Mouse (Mus musculus) hindbrain, embryonic 14.5 days (tissue): Measurements from ENCODE around the gene Apof. TPM values are rescaled to one million over a fixed set of nuclear protein-coding genes. Genes with fewer than 3 reads are reported as not detected.
A peak's percentile ranks its signal among the peaks of the same experiment; 100 is the strongest.

Source experiments
- ATAC-seq: fragments of 200-750 bp; cut with Nextera tagmentation; 2 replicates; pipeline ENCODE4 v1.8.0; 2017; ENCODE audit warnings: moderate number of reproducible peaks, mild to moderate bottlenecking, moderate TSS enrichment, moderate library complexity; ENCODE audit not compliant: low FRiP score
- DNase-seq: peaks from one replicate; pipeline ENCODE4 v3.0.0-alpha.2; 2015; ENCODE audit warnings: low spot score
- H3K27ac ChIP-seq: fragments of 300-500 bp; sonication (generic); 2 replicates; pipeline ENCODE4 v1.5.1; 2014; ENCODE audit warnings: mild to moderate bottlenecking, moderate library complexity
- H3K27me3 ChIP-seq: fragments of 300-500 bp; sonication (generic); 2 replicates; pipeline ENCODE4 v1.6.1; 2014; ENCODE audit warnings: mild to moderate bottlenecking, low read length, mixed read lengths; ENCODE audit not compliant: control insufficient read depth, insufficient read depth
- H3K36me3 ChIP-seq: fragments of 300-500 bp; sonication (generic); replicated peaks from 2 replicates; pipeline ENCODE4 v1.6.1; 2014; ENCODE audit not compliant: control insufficient read depth, insufficient read depth
- H3K4me1 ChIP-seq: fragments of 300-500 bp; sonication (generic); replicated peaks from 2 replicates; pipeline ENCODE4 v1.6.1; 2014; ENCODE audit warnings: antibody characterized with exemption, low read length, mixed read lengths; ENCODE audit not compliant: control insufficient read depth, insufficient read depth
- H3K4me2 ChIP-seq: fragments of 300-500 bp; sonication (generic); replicated peaks from 2 replicates; pipeline ENCODE4 v1.6.1; 2014; ENCODE audit warnings: mild to moderate bottlenecking, moderate library complexity
- H3K4me3 ChIP-seq: fragments of 300-500 bp; sonication (generic); replicated peaks from 2 replicates; pipeline ENCODE4 v1.5.1; 2014; ENCODE audit warnings: mild to moderate bottlenecking, low read length
- H3K9ac ChIP-seq: fragments of 300-500 bp; sonication (generic); 2 replicates; pipeline ENCODE4 v1.6.1; 2014
- H3K9me3 ChIP-seq: fragments of 300-500 bp; sonication (generic); 2 replicates; pipeline ENCODE4 v1.6.1; 2016; ENCODE audit warnings: low read length; ENCODE audit not compliant: control insufficient read depth
- whole genome bisulfite sequencing: fragments of 180-500 bp; shearing (Covaris S2); extraction: QIAGEN DNeasy Blood & Tissue Kit; methylation state at CpG from one replicate; pipeline ENCODE4 v1.1.7; 2014; 5-methylcytosine and 5-hydroxymethylcytosine counted together
- polyA plus RNA-seq: library from polyadenylated mRNA; unstranded; fragments of >200 nt; fragmentation: Nextera tagmentation; extraction: Ambion mirVana; gene quantifications from 2 replicates; pipeline ENCODE4 v1.2.1, GENCODE M21; 2014

Apof gene
- not detected in 2 replicates for polyA plus RNA-seq

GRCm38 (mm10) chr10:128268371-128268770 is at the start of gene Apof:
TSS of gene Apof (plus strand) at chr10:128268671.
- Histone ChIP-seq H3K4me1 (0 out of 2 replicates have a peak, but pooled peaks cover 3% of the 10 kb centered on the region), H3K9ac (no peak within 1 kb of the TSS), H3K27me3 (no peaks in the 10 kb centered on the region), H3K4me2 (no peak within 1 kb of the TSS), H3K9me3 (no peaks in the 10 kb centered on the region), H3K36me3 (no peaks in the 10 kb centered on the region), H3K27ac (no peak within 1 kb of the TSS), H3K4me3 (no peak within 1 kb of the TSS)
- no peak for DNase-seq
- WGBS = 79% methylated on average over 6 of the region's 6 CpGs
- no peak for ATAC-seq

DNA sequence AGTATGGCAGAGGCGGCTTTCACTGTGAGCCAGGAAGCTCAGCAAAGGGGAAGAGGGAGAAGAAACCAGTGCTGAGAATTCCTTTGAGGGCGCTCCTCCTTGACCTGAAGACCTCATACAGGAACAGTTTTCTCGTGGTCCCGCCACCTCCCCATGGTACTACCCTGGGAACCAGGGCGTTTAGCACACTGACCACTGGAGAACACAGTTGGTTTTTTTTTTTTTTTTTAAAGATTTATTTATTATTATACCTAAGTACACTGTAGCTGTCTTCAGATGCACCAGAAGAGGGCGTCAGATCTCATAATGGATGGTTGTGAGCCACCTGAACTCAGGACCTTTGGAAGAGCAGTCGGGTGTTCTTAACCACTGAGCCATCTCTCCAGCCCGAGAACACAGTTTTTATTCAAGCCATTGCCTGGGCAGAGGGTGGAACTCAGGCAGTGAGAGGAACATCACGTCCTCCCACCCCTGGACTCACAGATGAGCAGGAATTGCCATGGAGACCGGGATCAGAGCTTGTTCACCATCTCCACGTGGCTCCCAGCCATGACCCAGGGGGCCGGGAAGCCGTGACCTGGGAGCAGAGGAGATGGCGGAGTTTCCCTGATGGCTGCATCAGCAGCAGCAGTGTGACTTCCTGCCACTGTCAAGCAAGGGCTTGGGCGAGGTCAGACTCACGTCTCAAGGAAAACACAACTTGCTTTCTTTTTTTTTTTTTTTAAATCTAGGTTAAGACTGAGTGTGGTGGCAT is 46.8 kb upstream of the Apof start:
- Histone ChIP-seq H3K9ac (no peak overlapping the region), H3K27me3 (no peaks in the 10 kb centered on the region), H3K4me2 (no peak overlapping the region), H3K4me1 (no peaks in the 10 kb centered on the region), H3K4me3 (no peak overlapping the region), H3K36me3 (no peaks in the 10 kb centered on the region), H3K9me3 (no peaks in the 10 kb centered on the region), H3K27ac (no peak overlapping the region)
- ATAC-seq = no peak
- WGBS = 61% methylated on average over 16 of the region's 16 CpGs
- DNase-seq = no peak

- ATAC-seq = no peak
- Histone ChIP-seq H3K27ac (no peak overlapping the region), H3K27me3 (no peaks in the 10 kb centered on the region), H3K36me3 (no peaks in the 10 kb centered on the region), H3K4me2 (no peak overlapping the region), H3K4me1 (no peaks in the 10 kb centered on the region), H3K9ac (no peak overlapping the region), H3K9me3 (no peaks in the 10 kb centered on the region), H3K4me3 (no peak overlapping the region)
- DNase-seq = no peak
- 61% methylated on average over 5 of the region's 5 CpGs for WGBS
These were observed 43.4 kb upstream of the Apof start for GRCm38 (mm10) chr10:128225064-128225463.

GRCm38 (mm10) chr10:128225538-128225937 is 42.9 kb upstream of the Apof start, which contains the start of gene Mip:
TSS of gene Mip (plus strand) at chr10:128225838.
- Histone ChIP-seq H3K9ac (no peak within 1 kb of the TSS), H3K27me3 (no peaks in the 10 kb centered on the region), H3K4me3 (no peak within 1 kb of the TSS), H3K4me2 (no peak within 1 kb of the TSS), H3K9me3 (no peaks in the 10 kb centered on the region), H3K4me1 (no peaks in the 10 kb centered on the region), H3K27ac (no peak within 1 kb of the TSS), H3K36me3 (no peaks in the 10 kb centered on the region)
- no peak for DNase-seq
- no peak for ATAC-seq
- WGBS = 49% methylated on average over 4 of the region's 4 CpGs

- ATAC-seq (no peak), DNase-seq (no peak)
- no peak overlapping the region for H3K4me2 ChIP-seq
These were observed 40.9 kb upstream of the Apof start for GRCm38 (mm10) chr10:128227592-128227991.

DNA sequence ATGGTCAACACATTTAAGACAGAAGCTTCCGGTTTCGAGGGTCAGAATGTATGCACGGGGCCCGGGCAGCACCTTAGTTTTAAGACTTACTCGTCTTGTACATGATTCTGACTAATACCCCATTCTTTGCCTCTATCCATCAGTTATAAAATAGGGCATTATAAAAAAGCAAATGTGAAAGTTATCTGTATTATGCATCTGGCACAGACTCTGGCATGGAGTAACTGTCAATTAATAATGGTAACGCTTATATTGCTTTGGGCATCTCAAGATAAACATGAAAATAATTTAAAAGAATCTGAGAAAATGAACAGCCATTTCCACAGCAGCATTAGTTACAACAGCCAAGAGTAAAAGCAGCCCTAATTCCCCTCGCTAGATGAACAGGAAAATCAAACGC is 40.5 kb upstream of the Apof start:
- WGBS = 93% methylated on average over 8 of the region's 8 CpGs
- ATAC-seq (no peak), DNase-seq (no peak)
- Histone ChIP-seq H3K27me3 (no peaks in the 10 kb centered on the region), H3K36me3 (no peaks in the 10 kb centered on the region), H3K27ac (no peak overlapping the region), H3K4me1 (0 out of 2 replicates have a peak, but pooled peaks cover 4% of the 10 kb centered on the region), H3K9me3 (no peaks in the 10 kb centered on the region), H3K4me2 (no peak overlapping the region), H3K9ac (no peak overlapping the region), H3K4me3 (no peak overlapping the region)

More at GRCm38 (mm10) chr10:128227592-128227991, 40.9 kb upstream of the Apof start:
- no peaks in the 10 kb centered on the region for H3K9me3 ChIP-seq
- no peak overlapping the region for H3K9ac ChIP-seq
- no peaks in the 10 kb centered on the region for H3K27me3 ChIP-seq
- H3K27ac ChIP-seq = no peak overlapping the region
- no peak overlapping the region for H3K4me3 ChIP-seq
- no peaks in the 10 kb centered on the region for H3K36me3 ChIP-seq
- H3K4me1 ChIP-seq = no peaks in the 10 kb centered on the region
- WGBS = 90% methylated on average over 9 of the region's 9 CpGs

DNA sequence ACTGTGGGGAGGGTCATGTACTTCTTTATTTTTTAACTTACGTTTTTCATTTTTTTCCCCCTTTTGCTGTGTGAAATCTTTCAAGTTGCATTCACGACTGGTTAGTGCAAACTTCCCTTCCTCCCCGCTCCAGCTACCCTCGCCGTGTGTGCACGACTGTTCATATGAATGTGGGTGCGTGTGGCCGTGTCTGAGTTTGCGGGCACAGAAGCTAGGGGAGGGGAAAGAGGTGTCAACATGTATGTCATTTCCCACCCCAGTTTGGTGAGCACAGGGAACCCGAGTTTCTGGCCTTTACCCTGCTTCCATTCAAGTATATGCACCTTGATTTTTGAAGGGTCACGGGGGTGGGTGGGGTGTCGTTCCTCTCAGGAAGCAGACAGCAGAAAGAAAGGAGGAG is 37.9 kb upstream of the Apof start:
- no peaks in the 10 kb centered on the region for H3K9me3 ChIP-seq
- no peaks in the 10 kb centered on the region for H3K36me3 ChIP-seq
- no peak overlapping the region for H3K4me3 ChIP-seq
- DNase-seq (no peak), ATAC-seq (no peak)
- no peak overlapping the region for H3K9ac ChIP-seq
- H3K4me1 ChIP-seq = 0 out of 2 replicates have a peak, but pooled peaks cover 7% of the 10 kb centered on the region
- 82% methylated on average over 12 of the region's 12 CpGs for WGBS
- no peaks in the 10 kb centered on the region for H3K27me3 ChIP-seq
- no peak overlapping the region for H3K4me2 ChIP-seq
- no peak overlapping the region for H3K27ac ChIP-seq

GRCm38 (mm10) chr10:128231146-128231545 is 37.3 kb upstream of the Apof start:
- H3K27me3 ChIP-seq = no peaks in the 10 kb centered on the region
- no peaks in the 10 kb centered on the region for H3K36me3 ChIP-seq
- H3K4me2 ChIP-seq = peak overlapping the region; percentile 60
- DNase-seq (no peak), ATAC-seq (no peak)
- H3K9me3 ChIP-seq = no peaks in the 10 kb centered on the region
- 0 out of 2 replicates have a peak, but pooled peaks cover 7% of the 10 kb centered on the region for H3K4me1 ChIP-seq
- 28% methylated on average over 5 of the region's 5 CpGs for WGBS
- H3K27ac ChIP-seq = no peak overlapping the region
- peak overlapping the region; percentile 61 for H3K9ac ChIP-seq
- peak overlapping the region; percentile 76 for H3K4me3 ChIP-seq

- H3K9me3 ChIP-seq = no peaks in the 10 kb centered on the region
- H3K4me1 ChIP-seq = 0 out of 2 replicates have a peak, but pooled peaks cover 7% of the 10 kb centered on the region
- no peaks in the 10 kb centered on the region for H3K36me3 ChIP-seq
- H3K27ac ChIP-seq = peak within 1 kb of the TSS; percentile 86
- H3K9ac ChIP-seq = peak within 1 kb of the TSS; percentile 61
- H3K27me3 ChIP-seq = no peaks in the 10 kb centered on the region
- under 1% methylated on average over 57 of the region's 58 CpGs for WGBS
- peak within 1 kb of the TSS; percentile 60 for H3K4me2 ChIP-seq
- ATAC-seq (peak; percentile 93), DNase-seq (peak; percentile 84)
- H3K4me3 ChIP-seq = peak within 1 kb of the TSS; percentile 76
These were observed 36.6 kb upstream of the Apof start, which contains the start of gene Timeless for GRCm38 (mm10) chr10:128231697-128232419. TSS of gene Timeless (plus strand) at chr10:128232065.
